Mouse (Mus musculus): Measurements from ENCODE around the gene Vps53. TPM values are rescaled to one million over a fixed set of nuclear protein-coding genes. Genes with fewer than 3 reads are reported as not detected.

The Vps53 gene
- total and polyA plus RNA-seq, 2 experiments from 2014 or later: 40.3 to 63.5 TPM

GRCm38 (mm10) chr11:76093610-76094009 is 85.8 kb downstream of the Vps53 start:
- H3K4me3 ChIP-seq (ENCODE audit: low read depth, low read length): no peak overlapping the region
- no peak for ATAC-seq (ENCODE audit: low FRiP score)
- WGBS: 91% methylated on average over 8 of the region's 8 CpGs
- peak; percentile 29 for DNase-seq (ENCODE audit: low spot score)
- H3K9ac ChIP-seq (replicated peaks; ENCODE audit: low read length, poor library complexity, severe bottlenecking): no peak overlapping the region
- TF ChIP-seq CTCF (IDR thresholded peaks at IDR 0.05): peak; percentile 63
- H3K9me3 ChIP-seq (ENCODE audit: low read length): no peaks in the 10 kb centered on the region
- peaks cover 9% of the 10 kb centered on the region; the same call in 1 of the 2 replicates for H3K36me3 ChIP-seq (ENCODE audit: insufficient read depth, low read length)
- no peak overlapping the region for H3K27ac ChIP-seq (ENCODE audit: low read depth, low read length)
- H3K4me1 ChIP-seq (ENCODE audit: insufficient read depth, low read length): no peaks in the 10 kb centered on the region
- no peak overlapping the region for H3K4me2 ChIP-seq (ENCODE audit: low read depth, low read length, poor library complexity, severe bottlenecking)
- H3K27me3 ChIP-seq (ENCODE audit: insufficient read depth, low read length): no peaks in the 10 kb centered on the region

GRCm38 (mm10) chr11:76089776-76090175 is 89.7 kb downstream of the Vps53 start:
- H3K36me3 ChIP-seq (ENCODE audit: insufficient read depth, low read length): peaks cover 9% of the 10 kb centered on the region
- DNase-seq (ENCODE audit: low spot score): no peak
- WGBS: 75% methylated on average over 6 of the region's 6 CpGs
- no peak for TF ChIP-seq CTCF (IDR thresholded peaks at IDR 0.05)
- H3K27ac ChIP-seq (ENCODE audit: low read depth, low read length): no peak overlapping the region
- H3K27me3 ChIP-seq (ENCODE audit: insufficient read depth, low read length): no peaks in the 10 kb centered on the region
- H3K4me1 ChIP-seq (ENCODE audit: insufficient read depth, low read length): no peaks in the 10 kb centered on the region
- no peak overlapping the region for H3K4me2 ChIP-seq (ENCODE audit: low read depth, low read length, poor library complexity, severe bottlenecking)
- no peak overlapping the region for H3K4me3 ChIP-seq (ENCODE audit: low read depth, low read length)
- ATAC-seq (ENCODE audit: low FRiP score): no peak
- H3K9ac ChIP-seq (replicated peaks; ENCODE audit: low read length, poor library complexity, severe bottlenecking): no peak overlapping the region
- no peaks in the 10 kb centered on the region for H3K9me3 ChIP-seq (ENCODE audit: low read length)

DNA sequence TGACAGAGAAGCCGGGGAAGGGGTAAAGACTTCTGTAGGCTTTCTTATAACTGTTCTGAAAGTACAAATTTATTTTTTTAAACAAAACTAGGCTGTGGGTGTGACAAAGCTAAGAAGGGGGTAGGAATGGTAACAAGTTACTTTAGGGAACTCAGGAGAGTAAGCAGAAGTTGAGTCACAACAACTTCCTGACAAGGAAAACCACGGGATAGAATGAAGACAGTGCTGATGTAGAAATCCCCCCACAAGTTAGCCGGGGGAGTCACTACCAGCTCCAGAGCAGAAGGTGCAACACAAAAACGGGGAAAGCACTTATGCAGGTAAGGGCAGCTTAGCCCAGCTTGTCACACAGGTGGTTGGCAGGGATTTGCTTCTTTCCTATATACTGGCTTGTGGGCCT is 90.9 kb downstream of the Vps53 start:
- Histone ChIP-seq H3K27ac (ENCODE audit: low read depth, low read length) (no peak overlapping the region), H3K9ac (replicated peaks; ENCODE audit: low read length, poor library complexity, severe bottlenecking) (no peak overlapping the region), H3K9me3 (ENCODE audit: low read length) (no peaks in the 10 kb centered on the region), H3K4me1 (ENCODE audit: insufficient read depth, low read length) (no peaks in the 10 kb centered on the region), H3K27me3 (ENCODE audit: insufficient read depth, low read length) (no peaks in the 10 kb centered on the region), H3K4me2 (ENCODE audit: low read depth, low read length, poor library complexity, severe bottlenecking) (no peak overlapping the region), H3K4me3 (ENCODE audit: low read depth, low read length) (no peak overlapping the region), H3K36me3 (ENCODE audit: insufficient read depth, low read length) (peaks cover 11% of the 10 kb centered on the region)
- no peak for ATAC-seq (ENCODE audit: low FRiP score)
- TF ChIP-seq CTCF (IDR thresholded peaks at IDR 0.05): no peak
- no peak for DNase-seq (ENCODE audit: low spot score)
- 84% methylated on average over 4 of the region's 4 CpGs for WGBS

GRCm38 (mm10) chr11:76085898-76086591 is 93.4 kb downstream of the Vps53 start:
- H3K36me3 ChIP-seq (ENCODE audit: insufficient read depth, low read length): peaks cover 23% of the 10 kb centered on the region
- H3K9ac ChIP-seq (replicated peaks; ENCODE audit: low read length, poor library complexity, severe bottlenecking): no peak overlapping the region
- H3K4me1 ChIP-seq (ENCODE audit: insufficient read depth, low read length): no peaks in the 10 kb centered on the region
- DNase-seq (ENCODE audit: low spot score) (peak; percentile 33), ATAC-seq (ENCODE audit: low FRiP score) (no peak)
- H3K27ac ChIP-seq (ENCODE audit: low read depth, low read length): no peak overlapping the region
- TF ChIP-seq CTCF (IDR thresholded peaks at IDR 0.05): peak; percentile 77
- no peak overlapping the region for H3K4me2 ChIP-seq (ENCODE audit: low read depth, low read length, poor library complexity, severe bottlenecking)
- no peak overlapping the region for H3K4me3 ChIP-seq (ENCODE audit: low read depth, low read length)
- no peaks in the 10 kb centered on the region for H3K9me3 ChIP-seq (ENCODE audit: low read length)
- 70% methylated on average over 5 of the region's 5 CpGs for WGBS
- H3K27me3 ChIP-seq (ENCODE audit: insufficient read depth, low read length): no peaks in the 10 kb centered on the region

GRCm38 (mm10) chr11:76084943-76085342 is 94.5 kb downstream of the Vps53 start:
- Histone ChIP-seq H3K27ac (ENCODE audit: low read depth, low read length) (no peak overlapping the region), H3K4me1 (ENCODE audit: insufficient read depth, low read length) (no peaks in the 10 kb centered on the region), H3K9ac (replicated peaks; ENCODE audit: low read length, poor library complexity, severe bottlenecking) (no peak overlapping the region), H3K4me3 (ENCODE audit: low read depth, low read length) (no peak overlapping the region), H3K27me3 (ENCODE audit: insufficient read depth, low read length) (no peaks in the 10 kb centered on the region), H3K4me2 (ENCODE audit: low read depth, low read length, poor library complexity, severe bottlenecking) (no peak overlapping the region), H3K9me3 (ENCODE audit: low read length) (no peaks in the 10 kb centered on the region), H3K36me3 (ENCODE audit: insufficient read depth, low read length) (peaks cover 34% of the 10 kb centered on the region)
- DNase-seq (ENCODE audit: low spot score): no peak
- no peak for ATAC-seq (ENCODE audit: low FRiP score)
- 88% methylated on average over 1 of the region's 1 CpGs for WGBS
- TF ChIP-seq CTCF (IDR thresholded peaks at IDR 0.05): no peak

DNA sequence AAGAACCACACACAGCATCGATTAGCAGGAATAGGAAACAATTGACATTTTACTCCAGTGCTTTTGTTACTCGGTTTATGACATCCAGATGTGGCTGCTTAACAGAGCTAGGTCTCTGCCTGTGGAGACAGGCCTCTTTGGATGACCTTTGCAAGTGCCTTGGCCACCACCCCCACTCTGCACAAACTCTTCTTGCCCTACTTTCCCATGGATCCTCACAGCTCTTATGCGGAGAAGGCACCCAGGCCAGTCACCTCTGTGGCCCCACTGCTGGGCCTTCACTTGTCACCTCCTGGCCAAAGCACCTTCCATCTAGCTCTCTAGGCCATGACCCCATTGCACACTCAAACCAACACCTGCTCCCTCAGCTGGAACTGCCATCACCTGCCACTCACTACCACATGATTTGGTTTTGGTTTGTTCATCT is 95.5 kb downstream of the Vps53 start:
- H3K9me3 ChIP-seq (ENCODE audit: low read length): no peaks in the 10 kb centered on the region
- no peak for TF ChIP-seq CTCF (IDR thresholded peaks at IDR 0.05)
- H3K27ac ChIP-seq (ENCODE audit: low read depth, low read length): no peak overlapping the region
- ATAC-seq (ENCODE audit: low FRiP score) (no peak), DNase-seq (ENCODE audit: low spot score) (no peak)
- H3K36me3 ChIP-seq (ENCODE audit: insufficient read depth, low read length): peaks cover 41% of the 10 kb centered on the region
- no peak overlapping the region for H3K4me2 ChIP-seq (ENCODE audit: low read depth, low read length, poor library complexity, severe bottlenecking)
- no peaks in the 10 kb centered on the region for H3K27me3 ChIP-seq (ENCODE audit: insufficient read depth, low read length)
- no peak overlapping the region for H3K4me3 ChIP-seq (ENCODE audit: low read depth, low read length)
- H3K9ac ChIP-seq (replicated peaks; ENCODE audit: low read length, poor library complexity, severe bottlenecking): no peak overlapping the region
- WGBS: 87% methylated on average over 3 of the region's 3 CpGs
- no peaks in the 10 kb centered on the region for H3K4me1 ChIP-seq (ENCODE audit: insufficient read depth, low read length)
